Mouse (Mus musculus): ENCODE results near the gene Sla2. TPM values are rescaled to one million over a fixed set of nuclear protein-coding genes. Genes with fewer than 3 reads are reported as not detected.
"Not testable (repeated sequence)": the region's sequence is repeated elsewhere in the genome, so short reads cannot be mapped to it uniquely, and the experiment has no call there.

The Sla2 gene
- polyA plus RNA-seq, 1 experiment from 2014 or later, result 0.21 TPM

GRCm38 (mm10) chr2:156927663-156928062, 40.7 kb upstream of the Sla2 start:
- Histone ChIP-seq H3K36me3 (ENCODE audit: insufficient read depth) (0 out of 2 replicates have a peak, but pooled peaks cover 5% of the 10 kb centered on the region), H3K27me3 (ENCODE audit: insufficient read depth, low read length) (no peaks in the 10 kb centered on the region), H3K27ac (ENCODE audit: low read depth) (no peak overlapping the region), H3K4me3 (ENCODE audit: low read depth, low read length) (no peak overlapping the region), H3K4me2 (no peak overlapping the region), H3K4me1 (ENCODE audit: insufficient read depth) (no peaks in the 10 kb centered on the region), H3K9me3 (ENCODE audit: low read depth, low read length) (no peaks in the 10 kb centered on the region), H3K9ac (no peak overlapping the region)
- 81% methylated on average over 6 of the region's 6 CpGs for WGBS
- no peak for TF ChIP-seq CTCF (IDR thresholded peaks at IDR 0.05; ENCODE audit: low read depth)
- ATAC-seq (ENCODE audit: insufficient read depth), result no peak
- DNase-seq, result no peak

DNA sequence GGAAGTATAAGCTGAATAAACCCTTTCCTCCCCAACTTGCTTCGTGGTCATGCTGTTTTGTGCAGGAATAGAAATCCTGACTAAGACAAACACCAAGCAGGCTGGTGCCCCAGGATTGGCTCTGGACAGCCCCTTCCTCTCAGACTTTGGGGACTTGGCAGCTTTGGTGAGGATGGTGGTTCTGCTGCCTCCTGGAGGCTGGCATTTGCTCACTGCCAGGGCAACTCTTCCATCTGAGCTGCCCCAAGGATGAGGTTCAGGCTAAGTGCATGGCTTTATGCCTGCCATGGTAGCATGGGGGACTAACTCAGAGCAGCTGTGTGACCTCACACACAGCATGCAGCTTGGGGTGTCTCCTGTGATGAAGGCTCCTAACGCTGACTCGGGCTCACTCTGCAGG, 38.6 kb upstream of the Sla2 start:
- not testable (repeated sequence) for DNase-seq; H3K4me3 ChIP-seq (ENCODE audit: low read depth, low read length); H3K27me3 ChIP-seq (ENCODE audit: insufficient read depth, low read length); H3K36me3 ChIP-seq (ENCODE audit: insufficient read depth); ATAC-seq (ENCODE audit: insufficient read depth); H3K4me1 ChIP-seq (ENCODE audit: insufficient read depth); H3K27ac ChIP-seq (ENCODE audit: low read depth); H3K4me2 ChIP-seq; H3K9ac ChIP-seq; H3K9me3 ChIP-seq (ENCODE audit: low read depth, low read length)
- 71% methylated on average over 3 of the region's 3 CpGs for WGBS

DNA sequence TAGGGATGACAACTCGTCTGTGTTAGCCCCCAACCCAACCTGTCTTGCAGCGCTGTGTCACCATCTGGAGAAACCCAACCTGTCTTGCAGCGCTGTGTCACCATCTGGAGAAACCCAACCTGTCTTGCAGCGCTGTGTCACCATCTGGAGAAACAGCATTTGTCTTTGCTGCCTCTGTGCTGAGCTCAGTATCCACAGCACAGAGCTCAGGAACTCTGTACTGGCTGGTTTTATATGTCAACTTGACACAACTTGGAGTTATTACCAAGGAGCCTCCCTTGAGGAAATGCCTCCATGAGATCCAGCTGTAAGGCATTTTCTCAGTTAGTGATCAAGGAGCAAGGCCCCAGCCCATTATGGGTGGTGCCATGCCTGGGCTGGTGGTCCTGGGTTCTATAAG, 38.1 kb upstream of the Sla2 start:
- not testable (repeated sequence) for H3K9me3 ChIP-seq (ENCODE audit: low read depth, low read length); ATAC-seq (ENCODE audit: insufficient read depth); H3K4me2 ChIP-seq; H3K36me3 ChIP-seq (ENCODE audit: insufficient read depth); H3K4me1 ChIP-seq (ENCODE audit: insufficient read depth); H3K27ac ChIP-seq (ENCODE audit: low read depth); H3K9ac ChIP-seq; DNase-seq; H3K27me3 ChIP-seq (ENCODE audit: insufficient read depth, low read length); H3K4me3 ChIP-seq (ENCODE audit: low read depth, low read length)
- 81% methylated on average over 4 of the region's 4 CpGs for WGBS

GRCm38 (mm10) chr2:156924210-156924898, 37.4 kb upstream of the Sla2 start:
- no peak for ATAC-seq (ENCODE audit: insufficient read depth)
- no peak overlapping the region for H3K27ac ChIP-seq (ENCODE audit: low read depth)
- 41% methylated on average over 3 of the region's 3 CpGs for WGBS

DNA sequence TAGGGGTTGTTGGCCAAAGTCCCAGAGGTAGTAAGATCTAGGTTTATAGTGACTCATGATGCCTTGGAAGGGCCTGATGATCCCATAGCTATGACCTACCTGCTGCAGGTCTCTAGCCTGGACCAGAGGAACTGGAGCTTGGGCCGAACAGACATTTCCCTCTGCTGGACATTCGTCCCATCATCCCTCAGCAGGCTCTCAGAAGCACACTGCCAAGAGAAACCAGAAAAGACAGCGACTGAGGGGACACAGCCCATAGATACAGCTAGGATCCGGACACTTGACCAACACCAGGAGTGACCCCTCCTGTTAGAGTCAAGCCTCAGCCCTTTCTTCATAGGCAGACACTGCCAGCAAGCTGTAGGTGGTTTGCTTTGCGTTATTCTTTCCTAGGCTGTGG, 36.1 kb upstream of the Sla2 start:
- H3K4me3 ChIP-seq (ENCODE audit: low read depth, low read length), result no peak overlapping the region
- ATAC-seq (ENCODE audit: insufficient read depth) (no peak), DNase-seq (no peak)
- H3K4me1 ChIP-seq (ENCODE audit: insufficient read depth), result no peaks in the 10 kb centered on the region
- no peak overlapping the region for H3K4me2 ChIP-seq
- H3K9ac ChIP-seq, result no peak overlapping the region
- TF ChIP-seq CTCF (IDR thresholded peaks at IDR 0.05; ENCODE audit: low read depth), result no peak
- H3K36me3 ChIP-seq (ENCODE audit: insufficient read depth), result no peaks in the 10 kb centered on the region
- 78% methylated on average over 5 of the region's 5 CpGs for WGBS
- H3K27ac ChIP-seq (ENCODE audit: low read depth), result no peak overlapping the region
- H3K27me3 ChIP-seq (ENCODE audit: insufficient read depth, low read length), result no peaks in the 10 kb centered on the region
- no peaks in the 10 kb centered on the region for H3K9me3 ChIP-seq (ENCODE audit: low read depth, low read length)

More at GRCm38 (mm10) chr2:156924210-156924898, 37.4 kb upstream of the Sla2 start:
- H3K36me3 ChIP-seq (ENCODE audit: insufficient read depth), result no peaks in the 10 kb centered on the region
- no peak overlapping the region for H3K4me2 ChIP-seq
- TF ChIP-seq CTCF (IDR thresholded peaks at IDR 0.05; ENCODE audit: low read depth), result no peak
- no peak overlapping the region for H3K9ac ChIP-seq
- H3K4me3 ChIP-seq (ENCODE audit: low read depth, low read length), result no peak overlapping the region
- no peaks in the 10 kb centered on the region for H3K9me3 ChIP-seq (ENCODE audit: low read depth, low read length)
- no peak for DNase-seq
- H3K27me3 ChIP-seq (ENCODE audit: insufficient read depth, low read length), result no peaks in the 10 kb centered on the region
- no peaks in the 10 kb centered on the region for H3K4me1 ChIP-seq (ENCODE audit: insufficient read depth)

DNA sequence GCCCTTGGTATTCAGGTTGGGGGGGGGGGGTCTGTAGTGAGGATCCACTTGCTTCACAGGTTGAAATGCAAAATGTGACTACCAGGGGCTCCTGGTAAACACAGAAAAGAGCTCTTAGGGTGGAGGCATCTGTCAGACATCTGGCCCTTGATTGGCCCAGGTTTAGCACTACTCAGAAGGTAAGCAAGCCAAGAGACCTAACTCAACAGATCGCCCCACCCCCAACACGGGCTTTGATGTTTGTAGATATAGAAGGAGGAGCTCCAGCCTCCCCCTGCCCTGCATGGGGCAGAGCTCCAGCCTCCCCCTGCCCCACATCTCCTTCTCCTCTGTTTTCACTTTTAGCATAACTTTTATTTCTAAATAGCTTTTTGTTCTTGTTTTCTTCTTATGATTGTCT, 32.8 kb upstream of the Sla2 start:
- no peak for TF ChIP-seq CTCF (IDR thresholded peaks at IDR 0.05; ENCODE audit: low read depth)
- Histone ChIP-seq H3K4me2 (no peak overlapping the region), H3K27ac (ENCODE audit: low read depth) (no peak overlapping the region), H3K9me3 (ENCODE audit: low read depth, low read length) (no peaks in the 10 kb centered on the region), H3K27me3 (ENCODE audit: insufficient read depth, low read length) (no peaks in the 10 kb centered on the region), H3K36me3 (ENCODE audit: insufficient read depth) (no peaks in the 10 kb centered on the region), H3K4me3 (ENCODE audit: low read depth, low read length) (no peak overlapping the region), H3K4me1 (ENCODE audit: insufficient read depth) (no peaks in the 10 kb centered on the region), H3K9ac (no peak overlapping the region)
- WGBS, result 50% methylated on average over 2 of the region's 2 CpGs
- DNase-seq (no peak), ATAC-seq (ENCODE audit: insufficient read depth) (no peak)

GRCm38 (mm10) chr2:156919191-156919590, 32.2 kb upstream of the Sla2 start:
- not testable (repeated sequence) for ATAC-seq (ENCODE audit: insufficient read depth); H3K9me3 ChIP-seq (ENCODE audit: low read depth, low read length); H3K36me3 ChIP-seq (ENCODE audit: insufficient read depth); DNase-seq; H3K27ac ChIP-seq (ENCODE audit: low read depth); H3K4me1 ChIP-seq (ENCODE audit: insufficient read depth); H3K27me3 ChIP-seq (ENCODE audit: insufficient read depth, low read length); H3K4me2 ChIP-seq; H3K9ac ChIP-seq; H3K4me3 ChIP-seq (ENCODE audit: low read depth, low read length)
- 82% methylated on average over 11 of the region's 11 CpGs for WGBS

- H3K9me3 ChIP-seq (ENCODE audit: low read depth, low read length), result no peaks in the 10 kb centered on the region
- WGBS, result 57% methylated on average over 4 of the region's 4 CpGs
- H3K27me3 ChIP-seq (ENCODE audit: insufficient read depth, low read length), result no peaks in the 10 kb centered on the region
- H3K4me3 ChIP-seq (ENCODE audit: low read depth, low read length), result no peak overlapping the region
- no peak for TF ChIP-seq CTCF (IDR thresholded peaks at IDR 0.05; ENCODE audit: low read depth)
- H3K4me1 ChIP-seq (ENCODE audit: insufficient read depth), result no peaks in the 10 kb centered on the region
- H3K27ac ChIP-seq (ENCODE audit: low read depth), result no peak overlapping the region
- ATAC-seq (ENCODE audit: insufficient read depth), result no peak
- H3K4me2 ChIP-seq, result no peak overlapping the region
- H3K36me3 ChIP-seq (ENCODE audit: insufficient read depth), result no peaks in the 10 kb centered on the region
- no peak overlapping the region for H3K9ac ChIP-seq
- DNase-seq, result no peak
These were observed 31.6 kb upstream of the Sla2 start for GRCm38 (mm10) chr2:156918562-156918961.

Data from lung, embryonic 14.5 days (tissue).